Mouse (Mus musculus) frontal cortex, adult 2 months (tissue): ENCODE data around the gene Rer1. TPM values are rescaled to one million over a fixed set of nuclear protein-coding genes. Genes with fewer than 3 reads are reported as not detected.
A peak's percentile ranks its signal among the peaks of the same experiment; 100 is the strongest.

Experiments
- DNase-seq, 2 experiments: peaks; one replicate each; pipeline ENCODE4 v3.0.0; 2022; ENCODE audit warnings: low spot score in 1 of 2; ENCODE audit errors: extremely low spot score in 1 of 2
- polyA plus RNA-seq: library from polyadenylated mRNA; depleted of rRNA; stranded (reverse); fragments of >200 nt; gene quantifications from 2 replicates; pipeline ENCODE4 v1.2.3, GENCODE M21; 2012

Gene Rer1
- polyA plus RNA-seq, 1 experiment = 84.4 TPM

GRCm38 (mm10) chr4:155117396-155117978, 31.3 kb upstream of the Rer1 start:
- DNase-seq = no peak

GRCm38 (mm10) chr4:155116607-155117006, 30.4 kb upstream of the Rer1 start:
- no peak for DNase-seq

- peak in 1 of 2 experiments; percentile 36 for DNase-seq
These were observed 27.7 kb upstream of the Rer1 start for GRCm38 (mm10) chr4:155113766-155114410.

GRCm38 (mm10) chr4:155109471-155109870, 23.3 kb upstream of the Rer1 start:
- DNase-seq = no peak

- DNase-seq = no peak
These were observed 21.7 kb upstream of the Rer1 start for GRCm38 (mm10) chr4:155107886-155108285.

GRCm38 (mm10) chr4:155098572-155098971, 12.4 kb upstream of the Rer1 start:
- no peak for DNase-seq

GRCm38 (mm10) chr4:155097452-155097851, 11.3 kb upstream of the Rer1 start:
- DNase-seq = no peak

- DNase-seq = no peak
These were observed 9.8 kb upstream of the Rer1 start for GRCm38 (mm10) chr4:155095967-155096366.

GRCm38 (mm10) chr4:155095238-155095900, 9.2 kb upstream of the Rer1 start:
- DNase-seq = peak; percentile 75 to 95

- peak in 1 of 2 experiments; percentile 42 for DNase-seq
These were observed 8.4 kb upstream of the Rer1 start for GRCm38 (mm10) chr4:155094565-155094964.

- DNase-seq = no peak
These were observed 7.4 kb upstream of the Rer1 start for GRCm38 (mm10) chr4:155093431-155094149.

- no peak for DNase-seq
These were observed 6.7 kb upstream of the Rer1 start for GRCm38 (mm10) chr4:155092718-155093430.

GRCm38 (mm10) chr4:155090688-155091449, 4.7 kb upstream of the Rer1 start:
- no peak for DNase-seq

- DNase-seq = no peak
These were observed 4.0 kb upstream of the Rer1 start for GRCm38 (mm10) chr4:155090147-155090546.

- no peak for DNase-seq
These were observed 3.1 kb upstream of the Rer1 start for GRCm38 (mm10) chr4:155089241-155089640.

- no peak for DNase-seq
These were observed 725 bp downstream of the Rer1 start for GRCm38 (mm10) chr4:155085206-155086107.

GRCm38 (mm10) chr4:155084351-155084750, 1.8 kb downstream of the Rer1 start:
- no peak for DNase-seq

- DNase-seq = no peak
These were observed 2.6 kb downstream of the Rer1 start for GRCm38 (mm10) chr4:155083553-155083952.

GRCm38 (mm10) chr4:155079666-155080065, 6.5 kb downstream of the Rer1 start:
- DNase-seq = no peak
